Mouse (Mus musculus) neural tube, embryonic 11.5 days (tissue): ENCODE measurements around the gene Pdzd8. TPM values are rescaled to one million over a fixed set of nuclear protein-coding genes. Genes with fewer than 3 reads are reported as not detected.

Experiments used
- ATAC-seq: fragments of 200-750 bp; cut with Nextera tagmentation; 2 replicates; pipeline ENCODE4 v1.8.0; 2017; ENCODE audit warnings: moderate number of reproducible peaks, mild to moderate bottlenecking, moderate TSS enrichment, moderate library complexity; ENCODE audit not compliant: insufficient read depth, low FRiP score, low TSS enrichment
- DNase-seq: peaks from one replicate; pipeline ENCODE4 v3.0.0-alpha.2; 2015; ENCODE audit warnings: low spot score
- H3K27ac ChIP-seq: fragments of 300-500 bp; sonication (generic); 2 replicates; pipeline ENCODE4 v1.5.1; 2014; ENCODE audit warnings: low read depth, mild to moderate bottlenecking, low read length
- H3K27me3 ChIP-seq: fragments of 300-500 bp; sonication (generic); 2 replicates; pipeline ENCODE4 v1.6.1; 2014; ENCODE audit warnings: mild to moderate bottlenecking, low read length, mixed read lengths; ENCODE audit not compliant: control insufficient read depth, insufficient read depth
- H3K36me3 ChIP-seq: fragments of 300-500 bp; sonication (generic); 2 replicates; pipeline ENCODE4 v1.6.1; 2014; ENCODE audit warnings: mild to moderate bottlenecking, low read length, moderate library complexity, mixed read lengths; ENCODE audit not compliant: control insufficient read depth, insufficient read depth
- H3K4me1 ChIP-seq: fragments of 300-500 bp; sonication (generic); 2 replicates; pipeline ENCODE4 v1.6.1; 2014; ENCODE audit warnings: low read length, mixed read lengths; ENCODE audit not compliant: control insufficient read depth, insufficient read depth
- H3K4me2 ChIP-seq: fragments of 300-500 bp; sonication (generic); 2 replicates; pipeline ENCODE4 v1.6.1; 2014; ENCODE audit warnings: low read depth, mild to moderate bottlenecking, moderate library complexity
- H3K4me3 ChIP-seq: fragments of 300-500 bp; sonication (generic); 2 replicates; pipeline ENCODE4 v1.5.1; 2014; ENCODE audit warnings: low read depth, low read length
- H3K9ac ChIP-seq: fragments of 300-500 bp; sonication (generic); 2 replicates; pipeline ENCODE4 v1.6.1; 2014; ENCODE audit warnings: mild to moderate bottlenecking, low read length
- H3K9me3 ChIP-seq: fragments of 300-500 bp; sonication (generic); 2 replicates; pipeline ENCODE4 v1.6.1; 2016; ENCODE audit warnings: low read length; ENCODE audit not compliant: control insufficient read depth
- WGBS: fragments of 180-500 bp; shearing (Covaris S2); extraction: QIAGEN DNeasy Blood & Tissue Kit; methylation state at CpG from one replicate; pipeline ENCODE4 v1.1.7; 2014; 5-methylcytosine and 5-hydroxymethylcytosine counted together
- polyA plus RNA-seq: library from polyadenylated mRNA; unstranded; fragments of >200 nt; fragmentation: Nextera tagmentation; extraction: Ambion mirVana; gene quantifications from 2 replicates; pipeline ENCODE4 v1.2.1, GENCODE M21; 2014

The Pdzd8 gene
- polyA plus RNA-seq, 1 experiment from 2014 or later = 16.4 TPM

DNA sequence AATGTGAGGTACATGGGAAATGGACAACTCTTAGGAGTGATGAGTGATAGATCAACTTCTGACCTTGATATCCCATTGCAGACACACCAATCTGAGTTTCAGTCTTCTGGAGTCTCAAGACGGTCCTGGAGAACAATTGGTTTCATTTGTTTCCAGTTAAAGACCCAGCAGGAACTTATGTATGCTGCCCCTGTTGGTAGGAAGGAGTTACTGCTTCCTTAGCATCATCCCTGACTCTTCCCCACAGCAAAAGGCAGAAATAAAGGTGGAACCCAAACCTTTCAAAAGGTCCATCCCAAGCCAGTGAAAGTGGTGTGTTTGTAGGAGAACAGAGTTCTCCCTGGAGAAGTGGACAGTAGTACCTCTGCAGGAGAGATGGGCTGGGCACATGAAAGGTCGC is 30.9 kb upstream of the Pdzd8 start:
- DNase-seq = no peak
- no peaks in the 10 kb centered on the region for H3K9me3 ChIP-seq
- no peaks in the 10 kb centered on the region for H3K4me1 ChIP-seq
- 81% methylated on average over 2 of the region's 2 CpGs for WGBS
- no peak for ATAC-seq
- H3K27ac ChIP-seq = no peak overlapping the region
- no peak overlapping the region for H3K4me3 ChIP-seq
- H3K36me3 ChIP-seq = no peaks in the 10 kb centered on the region
- H3K27me3 ChIP-seq = no peaks in the 10 kb centered on the region
- no peak overlapping the region for H3K4me2 ChIP-seq
- no peak overlapping the region for H3K9ac ChIP-seq

- Histone ChIP-seq H3K9ac (no peak overlapping the region), H3K4me2 (no peak overlapping the region), H3K36me3 (no peaks in the 10 kb centered on the region), H3K27ac (no peak overlapping the region), H3K4me1 (no peaks in the 10 kb centered on the region), H3K9me3 (no peaks in the 10 kb centered on the region), H3K27me3 (no peaks in the 10 kb centered on the region), H3K4me3 (no peak overlapping the region)
- ATAC-seq (no peak), DNase-seq (no peak)
- 80% methylated on average over 6 of the region's 6 CpGs for WGBS
These were observed 29.4 kb upstream of the Pdzd8 start for GRCm38 (mm10) chr19:59374940-59375339.

DNA sequence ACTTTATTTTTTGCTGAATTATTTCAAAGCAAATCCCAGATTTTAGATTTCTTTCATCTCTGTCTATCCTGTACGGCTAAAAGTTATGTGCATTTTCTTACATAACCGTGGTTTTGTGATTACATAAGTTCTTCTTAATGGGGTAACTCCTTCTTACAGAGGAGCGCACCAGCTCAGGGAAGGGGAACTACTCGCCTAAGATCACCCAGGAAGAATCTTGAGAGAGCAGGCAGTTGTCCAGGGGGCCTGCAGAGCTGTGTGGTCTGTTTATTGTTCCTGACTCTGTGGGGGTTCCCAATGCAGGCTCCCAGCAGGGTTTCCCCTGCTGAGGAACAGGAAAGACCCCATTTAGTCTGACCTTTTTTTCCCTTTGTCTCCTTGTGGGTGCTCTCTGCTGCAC is 27.3 kb upstream of the Pdzd8 start:
- Histone ChIP-seq H3K4me2 (no peak overlapping the region), H3K9ac (no peak overlapping the region), H3K4me3 (no peak overlapping the region), H3K36me3 (no peaks in the 10 kb centered on the region), H3K27me3 (no peaks in the 10 kb centered on the region), H3K9me3 (no peaks in the 10 kb centered on the region), H3K27ac (no peak overlapping the region), H3K4me1 (no peaks in the 10 kb centered on the region)
- ATAC-seq (no peak), DNase-seq (no peak)
- WGBS = 77% methylated on average over 4 of the region's 4 CpGs

DNA sequence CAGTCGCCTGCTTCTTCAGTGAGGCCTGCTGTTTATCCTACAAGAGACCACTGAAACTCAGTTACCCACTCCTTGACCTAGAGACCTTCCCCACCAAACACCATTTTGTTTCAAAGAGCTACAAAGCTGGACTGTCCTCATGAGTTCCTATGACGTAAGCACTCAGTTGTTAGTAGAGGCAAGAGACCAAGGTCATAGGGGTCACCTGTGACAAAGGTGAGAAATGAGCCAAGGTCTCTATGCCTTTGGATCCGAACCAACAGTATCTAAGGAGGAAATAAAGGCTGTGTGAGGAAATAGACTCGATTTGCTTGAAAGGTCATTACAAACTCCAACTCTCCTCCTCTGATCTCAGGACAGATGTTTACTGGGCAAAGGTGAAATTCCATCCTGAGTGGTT is 25.4 kb upstream of the Pdzd8 start:
- WGBS = 79% methylated on average over 4 of the region's 4 CpGs
- Histone ChIP-seq H3K27me3 (no peaks in the 10 kb centered on the region), H3K27ac (no peak overlapping the region), H3K9me3 (no peaks in the 10 kb centered on the region), H3K36me3 (no peaks in the 10 kb centered on the region), H3K4me2 (no peak overlapping the region), H3K4me3 (no peak overlapping the region), H3K4me1 (no peaks in the 10 kb centered on the region), H3K9ac (no peak overlapping the region)
- no peak for ATAC-seq
- DNase-seq = no peak

DNA sequence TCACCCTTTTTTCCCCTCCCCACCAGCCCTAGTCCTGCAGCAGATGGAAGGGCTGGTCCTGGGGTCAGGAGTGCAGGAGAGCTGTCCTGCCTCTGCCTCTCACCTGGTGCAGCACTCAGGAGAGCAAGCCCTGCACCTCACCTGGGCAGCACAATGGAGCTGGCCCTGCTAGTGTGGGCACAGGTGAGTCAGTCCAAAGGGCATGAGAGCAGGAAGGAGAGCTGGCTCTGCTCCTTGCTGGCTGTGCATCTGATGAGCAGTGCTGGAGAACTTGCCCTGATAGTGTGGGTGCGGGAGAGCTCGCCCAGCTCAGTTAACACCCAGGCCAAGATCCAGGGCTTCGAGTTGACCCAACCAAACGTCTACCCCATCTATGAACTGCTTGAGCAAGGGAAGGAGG is 22.3 kb upstream of the Pdzd8 start:
- Histone ChIP-seq H3K9me3 (no peaks in the 10 kb centered on the region), H3K27ac (no peak overlapping the region), H3K4me1 (no peaks in the 10 kb centered on the region), H3K4me2 (no peak overlapping the region), H3K36me3 (no peaks in the 10 kb centered on the region), H3K27me3 (no peaks in the 10 kb centered on the region), H3K9ac (no peak overlapping the region), H3K4me3 (no peak overlapping the region)
- ATAC-seq (no peak), DNase-seq (no peak)
- WGBS = 83% methylated on average over 4 of the region's 4 CpGs

- no peak for ATAC-seq
- H3K4me1 ChIP-seq = no peaks in the 10 kb centered on the region
- no peak overlapping the region for H3K9ac ChIP-seq
- H3K27me3 ChIP-seq = no peaks in the 10 kb centered on the region
- no peak overlapping the region for H3K4me2 ChIP-seq
- no peak for DNase-seq
- H3K36me3 ChIP-seq = no peaks in the 10 kb centered on the region
- WGBS = 78% methylated on average over 3 of the region's 3 CpGs
- no peak overlapping the region for H3K27ac ChIP-seq
- H3K4me3 ChIP-seq = no peak overlapping the region
- no peaks in the 10 kb centered on the region for H3K9me3 ChIP-seq
These were observed 21.1 kb upstream of the Pdzd8 start for GRCm38 (mm10) chr19:59366724-59367123.

GRCm38 (mm10) chr19:59363666-59364065 is 18.1 kb upstream of the Pdzd8 start:
- Histone ChIP-seq H3K36me3 (no peaks in the 10 kb centered on the region), H3K9ac (no peak overlapping the region), H3K4me2 (no peak overlapping the region), H3K4me1 (no peaks in the 10 kb centered on the region), H3K27ac (no peak overlapping the region), H3K27me3 (no peaks in the 10 kb centered on the region), H3K9me3 (no peaks in the 10 kb centered on the region), H3K4me3 (no peak overlapping the region)
- WGBS = 85% methylated on average over 3 of the region's 3 CpGs
- DNase-seq = no peak
- no peak for ATAC-seq

- Histone ChIP-seq H3K4me1 (no peaks in the 10 kb centered on the region), H3K4me3 (no peak overlapping the region), H3K27me3 (no peaks in the 10 kb centered on the region), H3K36me3 (no peaks in the 10 kb centered on the region), H3K27ac (no peak overlapping the region), H3K4me2 (no peak overlapping the region), H3K9ac (no peak overlapping the region), H3K9me3 (no peaks in the 10 kb centered on the region)
- ATAC-seq (no peak), DNase-seq (no peak)
- WGBS = 81% methylated on average over 6 of the region's 6 CpGs
These were observed 17.1 kb upstream of the Pdzd8 start for GRCm38 (mm10) chr19:59362646-59363045.

DNA sequence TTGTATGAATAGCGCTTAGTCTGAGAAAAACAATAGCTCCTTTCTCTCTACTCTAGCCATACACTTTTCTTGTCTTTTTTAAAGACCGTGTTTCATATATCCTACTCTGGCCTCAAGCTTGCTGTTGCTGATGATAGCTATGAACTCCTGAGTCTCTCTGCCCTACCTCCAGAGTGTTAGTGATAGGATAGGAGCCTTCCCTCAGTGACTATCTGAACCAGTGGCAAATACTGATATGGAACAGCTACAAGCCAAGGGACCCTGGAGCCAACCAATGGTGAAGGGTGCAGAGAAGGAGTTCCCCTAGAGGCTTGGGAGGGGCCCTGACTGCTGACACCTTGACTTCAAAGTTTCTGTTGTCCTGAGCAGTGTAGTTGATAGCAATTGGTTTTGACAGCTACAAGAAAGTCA is 14.9 kb upstream of the Pdzd8 start:
- Histone ChIP-seq H3K4me2 (no peak overlapping the region), H3K4me3 (no peak overlapping the region), H3K9ac (no peak overlapping the region), H3K27ac (no peak overlapping the region), H3K27me3 (no peaks in the 10 kb centered on the region), H3K9me3 (no peaks in the 10 kb centered on the region), H3K4me1 (no peaks in the 10 kb centered on the region), H3K36me3 (no peaks in the 10 kb centered on the region)
- WGBS = 64% methylated on average over 2 of the region's 2 CpGs
- no peak for DNase-seq
- ATAC-seq = no peak
